Mouse (Mus musculus): Measurements from ENCODE around the gene Dmrtc1c2. TPM values are rescaled to one million over a fixed set of nuclear protein-coding genes. Genes with fewer than 3 reads are reported as not detected.
"Not testable (repeated sequence)": the region's sequence is repeated elsewhere in the genome, so short reads cannot be mapped to it uniquely, and the experiment has no call there.

Gene Dmrtc1c2
- total RNA-seq (2021): not detected

- intact Hi-C loops (cut with DNase I); DNase-seq: not testable (repeated sequence)
These were observed at the start of gene Dmrtc1c2 for GRCm38 (mm10) chrX:102854516-102854915. Gene Dmrtc1c2, minus strand, starts transcription at chrX:102854616.

GRCm38 (mm10) chrX:102867871-102868270, 13.5 kb upstream of the Dmrtc1c2 start, which contains the start of gene 1700031F05Rik:
Gene 1700031F05Rik, minus strand, starts transcription at chrX:102867971.
- no peak for DNase-seq
- intact Hi-C loops (cut with DNase I): no loop called here

DNA sequence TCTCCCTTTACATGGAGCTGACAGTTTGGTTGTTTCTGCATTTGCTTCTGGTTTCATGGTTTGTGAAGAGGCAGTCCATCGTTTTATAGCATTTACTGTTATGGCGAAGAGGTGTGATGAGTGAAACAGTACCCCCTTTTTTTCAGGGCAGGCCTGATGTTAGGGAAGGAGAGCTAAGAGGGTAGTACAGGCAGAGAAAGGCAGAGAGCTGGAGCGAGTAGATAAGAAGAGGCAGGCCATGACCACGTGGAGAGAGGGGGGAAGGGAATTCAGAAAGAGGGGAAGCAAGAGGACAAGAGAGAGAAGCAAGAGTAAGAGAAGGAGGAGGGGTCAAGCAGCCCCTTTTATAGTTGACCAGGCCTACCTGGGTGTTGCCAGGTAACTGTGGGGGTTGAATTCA, 42.1 kb downstream of the Dmrtc1c2 start:
- intact Hi-C loops (cut with DNase I): no loop called here
- no peak for DNase-seq

- intact Hi-C loops (cut with DNase I); DNase-seq: not testable (repeated sequence)
These were observed 51.8 kb downstream of the Dmrtc1c2 start, which contains the start of gene Dmrtc1c1 for GRCm38 (mm10) chrX:102802663-102803062. Gene Dmrtc1c1, plus strand, starts transcription at chrX:102802963.

Other genes with a start within 250 kb of the Dmrtc1c2 start
- gene Phka1, start 210.4 kb downstream of the Dmrtc1c2 start, total RNA-seq (2021): 10 to 100 TPM in 1 of 2 experiments, 1 to 10 TPM in 1; 9.3 to 10.0 TPM
- not detected for gene Gm3880, start 167.6 kb downstream of the Dmrtc1c2 start, total RNA-seq (2021)
- gene Gm9112, start 147.0 kb downstream of the Dmrtc1c2 start, total RNA-seq (2021): not detected
- gene Dmrtc1b, start 146.8 kb downstream of the Dmrtc1c2 start, total RNA-seq (2021): not detected
- not detected for gene Dmrtc1c1, start 51.7 kb downstream of the Dmrtc1c2 start, total RNA-seq (2021)
- gene 1700031F05Rik, start 13.4 kb upstream of the Dmrtc1c2 start, total RNA-seq (2021): not detected
- 1 to 10 TPM; 1.2 to 1.3 TPM for gene Dmrtc1a, start 54.1 kb upstream of the Dmrtc1c2 start, total RNA-seq (2021)
- gene 1700011M02Rik, start 54.3 kb upstream of the Dmrtc1c2 start, total RNA-seq (2021): not detected
- not detected for gene 1700018G05Rik, start 73.8 kb upstream of the Dmrtc1c2 start, total RNA-seq (2021)

All from left cerebral cortex, postnatal 4 days (tissue).